19 mouse cellular contexts compared by ENCODE assay signal in the genomic region with DNA sequence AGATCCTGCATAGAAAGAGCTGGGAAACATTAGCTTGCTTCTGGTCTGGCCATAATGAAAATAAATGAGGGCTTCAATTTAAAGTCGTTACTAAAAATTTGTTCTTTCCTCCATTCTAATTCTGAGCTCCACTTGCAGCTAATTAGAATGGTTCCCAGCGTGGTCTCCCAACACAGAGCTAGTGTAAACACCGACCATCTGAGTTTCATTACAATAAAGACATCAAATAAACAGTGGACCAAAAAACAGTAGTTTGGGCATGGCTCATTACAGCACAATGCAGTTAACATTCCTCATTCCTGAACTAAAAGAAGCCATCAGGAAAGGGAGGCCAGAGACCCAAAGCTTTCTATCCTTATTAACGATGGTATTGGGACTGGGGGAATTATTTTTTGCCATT.
A peak's percentile ranks its signal among the peaks of the same experiment; 100 is the strongest.
DNase-seq lines count a peak whose midpoint lies in the region; ATAC-seq and TF ChIP-seq lines count a peak whose summit lies in the region.
"Had no signal": no experiment of that assay in that cellular context is flagged by ENCODE, and none has a peak within 500 bp of the region (broad histone marks: within the 10 kb centered on the region; RNA-seq: fewer than 3 reads in every experiment).

No protein-coding gene starts in this region.

- 0 out of 2 replicates have a peak overlapping the region, but pooled peaks have one; percentile 48 for H3K27ac ChIP-seq in hindbrain, embryonic 15.5 days (replicated peaks)
- H3K27ac ChIP-seq in hindbrain, embryonic 10.5 days = no peak overlapping the region
- H3K27ac ChIP-seq in forebrain, embryonic 12.5 days = peak overlapping the region; percentile 63
- H3K27ac ChIP-seq in limb, embryonic 13.5 days = 0 out of 2 replicates have a peak overlapping the region, but pooled peaks have one; percentile 29
- H3K27ac ChIP-seq: liver, embryonic 13.5 days had no signal

- H3K27me3 ChIP-seq in hindbrain, embryonic 15.5 days = no peaks in the 10 kb centered on the region
- no peaks in the 10 kb centered on the region for H3K27me3 ChIP-seq in hindbrain, embryonic 10.5 days (ENCODE audit: insufficient read depth, poor library complexity, severe bottlenecking)
- no peaks in the 10 kb centered on the region for H3K27me3 ChIP-seq in forebrain, embryonic 12.5 days
- H3K27me3 ChIP-seq in limb, embryonic 13.5 days = no peaks in the 10 kb centered on the region
- H3K27me3 ChIP-seq: liver, embryonic 13.5 days; megakaryocyte, embryonic 14.5 days had no signal

- 13% methylated on average over 4 of the region's 4 CpGs for WGBS in hindbrain, embryonic 15.5 days
- 11% methylated on average over 4 of the region's 4 CpGs for WGBS in hindbrain, embryonic 10.5 days
- WGBS in forebrain, embryonic 12.5 days = 2% methylated on average over 4 of the region's 4 CpGs
- WGBS in limb, embryonic 13.5 days = 7% methylated on average over 4 of the region's 4 CpGs

- no peak for TF ChIP-seq POLR2A in brain, embryonic 14.5 days (IDR thresholded peaks at IDR 0.05; ENCODE audit: borderline replicate concordance, extremely low read depth, insufficient read depth, insufficient read length, poor library complexity, severe bottlenecking)

- H3K36me3 ChIP-seq in hindbrain, embryonic 15.5 days = no peaks in the 10 kb centered on the region
- no peaks in the 10 kb centered on the region for H3K36me3 ChIP-seq in hindbrain, embryonic 10.5 days
- H3K36me3 ChIP-seq in forebrain, embryonic 12.5 days (replicated peaks) = no peaks in the 10 kb centered on the region
- H3K36me3 ChIP-seq in limb, embryonic 13.5 days = no peaks in the 10 kb centered on the region
- H3K36me3 ChIP-seq: liver, embryonic 13.5 days had no signal

- no peak for ATAC-seq in hindbrain, embryonic 15.5 days (ENCODE audit: low FRiP score, low read depth)
- ATAC-seq in forebrain, embryonic 12.5 days (ENCODE audit: low FRiP score) = peak; percentile 71; the same call in 1 of the 2 replicates
- no peak for ATAC-seq in limb, embryonic 13.5 days (ENCODE audit: low FRiP score, low read depth)
- ATAC-seq: intestine, postnatal 0 days had no signal

- 0 out of 2 replicates have a peak, but pooled peaks cover 8% of the 10 kb centered on the region for H3K4me1 ChIP-seq in hindbrain, embryonic 15.5 days (replicated peaks)
- peaks cover 20% of the 10 kb centered on the region for H3K4me1 ChIP-seq in hindbrain, embryonic 10.5 days (replicated peaks)
- peaks cover 20% of the 10 kb centered on the region for H3K4me1 ChIP-seq in forebrain, embryonic 12.5 days
- peaks cover 19% of the 10 kb centered on the region for H3K4me1 ChIP-seq in limb, embryonic 13.5 days
- H3K4me1 ChIP-seq: liver, embryonic 13.5 days; megakaryocyte, embryonic 14.5 days had no signal

- H3K9me3 ChIP-seq in hindbrain, embryonic 15.5 days = no peaks in the 10 kb centered on the region
- 0 out of 2 replicates have a peak, but pooled peaks cover 3% of the 10 kb centered on the region for H3K9me3 ChIP-seq in hindbrain, embryonic 10.5 days
- no peaks in the 10 kb centered on the region for H3K9me3 ChIP-seq in forebrain, embryonic 12.5 days
- no peaks in the 10 kb centered on the region for H3K9me3 ChIP-seq in limb, embryonic 13.5 days
- H3K9me3 ChIP-seq: liver, embryonic 13.5 days had no signal

- no peak for TF ChIP-seq CTCF in brain, embryonic 14.5 days (IDR thresholded peaks at IDR 0.05; ENCODE audit: borderline replicate concordance, extremely low read depth, insufficient read depth, insufficient read length)

- no peak overlapping the region for H3K4me3 ChIP-seq in hindbrain, embryonic 15.5 days
- H3K4me3 ChIP-seq in hindbrain, embryonic 10.5 days = no peak overlapping the region
- H3K4me3 ChIP-seq in forebrain, embryonic 12.5 days (replicated peaks) = no peak overlapping the region
- H3K4me3 ChIP-seq in limb, embryonic 13.5 days = no peak overlapping the region
- H3K4me3 ChIP-seq: erythroblast, embryonic 14.5 days; liver, embryonic 13.5 days; megakaryocyte, embryonic 14.5 days; myocyte had no signal

- no peak for DNase-seq in hindbrain, embryonic 10.5 days (ENCODE audit: low spot score)
- DNase-seq in brain, embryonic 14.5 days (ENCODE audit: low read depth) = peak; percentile 80
- no peak for DNase-seq in gastrocnemius, postnatal 25 days
- DNase-seq in kidney, adult 11 months = no peak
- DNase-seq: adrenal gland, adult 2 months; B cell, adult 2 months; cerebellum, adult 2 months; heart, postnatal 14 days; kidney, postnatal 25 days; layer of hippocampus, adult 9-11 months; liver, embryonic 13.5 days; thymus, postnatal 36 days had no signal

- no peak overlapping the region for H3K4me2 ChIP-seq in hindbrain, embryonic 15.5 days
- H3K4me2 ChIP-seq in forebrain, embryonic 12.5 days = no peak overlapping the region
- H3K4me2 ChIP-seq in limb, embryonic 13.5 days (replicated peaks) = no peak overlapping the region
- H3K4me2 ChIP-seq: liver, embryonic 13.5 days had no signal

- no peak overlapping the region for H3K9ac ChIP-seq in hindbrain, embryonic 15.5 days
- H3K9ac ChIP-seq in forebrain, embryonic 12.5 days = no peak overlapping the region
- no peak overlapping the region for H3K9ac ChIP-seq in limb, embryonic 13.5 days
- H3K9ac ChIP-seq: liver, embryonic 13.5 days had no signal
